Mouse (Mus musculus): ENCODE data around the gene Rdm1. TPM values are rescaled to one million over a fixed set of nuclear protein-coding genes. Genes with fewer than 3 reads are reported as not detected.
"Not testable (repeated sequence)": the region's sequence is repeated elsewhere in the genome, so short reads cannot be mapped to it uniquely, and the experiment has no call there.

Rdm1 gene
- polyA plus RNA-seq, 1 experiment = 39.2 TPM

DNA sequence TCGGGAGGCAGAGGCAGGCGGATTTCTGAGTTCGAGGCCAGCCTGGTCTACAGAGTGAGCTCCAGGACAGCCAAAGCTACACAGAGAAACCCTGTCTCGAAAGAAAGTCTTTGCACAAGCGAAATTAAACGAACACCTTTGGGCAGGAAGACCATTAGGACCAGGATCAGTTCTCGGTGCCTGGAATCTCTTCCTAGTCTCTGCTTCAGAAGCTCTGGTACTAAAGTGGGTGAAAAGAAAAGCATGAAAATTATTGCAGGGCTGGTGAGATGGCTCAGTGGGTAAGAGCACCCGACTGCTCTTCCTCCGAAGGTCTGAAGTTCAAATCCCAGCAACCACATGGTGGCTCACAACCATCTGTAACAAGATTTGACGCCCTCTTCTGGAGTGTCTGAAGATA lies 20.1 kb downstream of the Rdm1 start:
- H3K27ac ChIP-seq (ENCODE audit: control insufficient read depth, insufficient read depth, low read length); DNase-seq; H3K4me3 ChIP-seq (ENCODE audit: control insufficient read depth, insufficient read depth, low read length); H3K4me1 ChIP-seq (replicated peaks; ENCODE audit: control insufficient read depth, insufficient read depth, low read length); H3K36me3 ChIP-seq (ENCODE audit: control insufficient read depth, insufficient read depth, low read length); H3K27me3 ChIP-seq (ENCODE audit: control insufficient read depth, insufficient read depth, low read length): not testable (repeated sequence)
- 95% methylated on average over 10 of the region's 10 CpGs for WGBS

DNA sequence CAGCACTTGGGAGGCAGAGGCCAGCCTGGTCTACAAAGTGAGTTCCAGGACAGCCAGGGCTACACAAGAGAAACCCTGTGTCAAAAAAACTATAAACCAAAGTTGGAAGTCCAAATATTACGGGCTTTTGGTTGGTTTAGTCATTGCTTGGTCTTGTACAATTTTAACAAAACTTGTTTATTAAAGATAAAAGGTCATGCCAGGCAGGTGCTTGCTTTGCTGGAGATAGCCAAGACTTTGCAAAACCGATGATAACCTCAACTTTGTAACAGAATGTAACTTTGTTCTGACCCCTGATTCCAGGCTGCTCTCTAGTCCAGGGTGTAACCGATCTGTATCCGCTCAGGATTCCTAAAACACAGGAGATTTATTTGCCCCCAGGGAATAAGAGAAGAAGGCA lies 29.4 kb downstream of the Rdm1 start:
- 98% methylated on average over 4 of the region's 4 CpGs for WGBS
- Histone ChIP-seq H3K4me3 (ENCODE audit: control insufficient read depth, insufficient read depth, low read length) (no peak overlapping the region), H3K36me3 (ENCODE audit: control insufficient read depth, insufficient read depth, low read length) (no peaks in the 10 kb centered on the region), H3K4me1 (replicated peaks; ENCODE audit: control insufficient read depth, insufficient read depth, low read length) (peaks cover 4% of the 10 kb centered on the region), H3K27ac (ENCODE audit: control insufficient read depth, insufficient read depth, low read length) (no peak overlapping the region), H3K27me3 (ENCODE audit: control insufficient read depth, insufficient read depth, low read length) (no peaks in the 10 kb centered on the region)
- TF ChIP-seq CTCF (IDR thresholded peaks at IDR 0.05; ENCODE audit: borderline replicate concordance, control insufficient read depth, extremely low read depth, insufficient read depth, low read length, poor library complexity) (no peak), POLR2A (IDR thresholded peaks at IDR 0.05; ENCODE audit: control insufficient read depth, extremely low read depth, insufficient read depth, low read length, poor library complexity) (no peak)
- no peak for DNase-seq

DNA sequence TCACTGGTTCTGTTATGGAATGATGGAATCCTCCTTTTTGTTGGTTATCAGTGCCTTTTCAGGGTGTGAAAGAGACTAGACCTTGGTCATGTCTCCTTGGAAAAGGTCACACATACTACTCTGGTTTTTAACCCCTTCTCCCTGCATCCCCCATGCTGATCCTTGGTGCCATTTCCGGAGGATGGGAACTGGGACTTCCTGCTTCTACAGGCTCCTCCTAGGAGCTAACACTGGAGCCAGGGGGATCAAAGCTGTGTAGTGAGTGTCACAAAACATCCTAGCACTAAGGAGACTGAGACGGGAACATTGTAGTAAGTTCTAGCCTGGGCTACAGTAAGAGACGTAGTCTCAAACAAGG lies 30.5 kb downstream of the Rdm1 start:
- 34% methylated on average over 3 of the region's 3 CpGs for WGBS
- no peaks in the 10 kb centered on the region for H3K27me3 ChIP-seq (ENCODE audit: control insufficient read depth, insufficient read depth, low read length)
- peak overlapping the region; percentile 57; the same call in 1 of the 2 replicates for H3K27ac ChIP-seq (ENCODE audit: control insufficient read depth, insufficient read depth, low read length)
- H3K4me1 ChIP-seq (replicated peaks; ENCODE audit: control insufficient read depth, insufficient read depth, low read length) = peaks cover 4% of the 10 kb centered on the region
- no peaks in the 10 kb centered on the region for H3K36me3 ChIP-seq (ENCODE audit: control insufficient read depth, insufficient read depth, low read length)
- DNase-seq = no peak
- TF ChIP-seq POLR2A (IDR thresholded peaks at IDR 0.05; ENCODE audit: control insufficient read depth, extremely low read depth, insufficient read depth, low read length, poor library complexity) (no peak), CTCF (IDR thresholded peaks at IDR 0.05; ENCODE audit: borderline replicate concordance, control insufficient read depth, extremely low read depth, insufficient read depth, low read length, poor library complexity) (no peak)
- no peak overlapping the region for H3K4me3 ChIP-seq (ENCODE audit: control insufficient read depth, insufficient read depth, low read length)

DNA sequence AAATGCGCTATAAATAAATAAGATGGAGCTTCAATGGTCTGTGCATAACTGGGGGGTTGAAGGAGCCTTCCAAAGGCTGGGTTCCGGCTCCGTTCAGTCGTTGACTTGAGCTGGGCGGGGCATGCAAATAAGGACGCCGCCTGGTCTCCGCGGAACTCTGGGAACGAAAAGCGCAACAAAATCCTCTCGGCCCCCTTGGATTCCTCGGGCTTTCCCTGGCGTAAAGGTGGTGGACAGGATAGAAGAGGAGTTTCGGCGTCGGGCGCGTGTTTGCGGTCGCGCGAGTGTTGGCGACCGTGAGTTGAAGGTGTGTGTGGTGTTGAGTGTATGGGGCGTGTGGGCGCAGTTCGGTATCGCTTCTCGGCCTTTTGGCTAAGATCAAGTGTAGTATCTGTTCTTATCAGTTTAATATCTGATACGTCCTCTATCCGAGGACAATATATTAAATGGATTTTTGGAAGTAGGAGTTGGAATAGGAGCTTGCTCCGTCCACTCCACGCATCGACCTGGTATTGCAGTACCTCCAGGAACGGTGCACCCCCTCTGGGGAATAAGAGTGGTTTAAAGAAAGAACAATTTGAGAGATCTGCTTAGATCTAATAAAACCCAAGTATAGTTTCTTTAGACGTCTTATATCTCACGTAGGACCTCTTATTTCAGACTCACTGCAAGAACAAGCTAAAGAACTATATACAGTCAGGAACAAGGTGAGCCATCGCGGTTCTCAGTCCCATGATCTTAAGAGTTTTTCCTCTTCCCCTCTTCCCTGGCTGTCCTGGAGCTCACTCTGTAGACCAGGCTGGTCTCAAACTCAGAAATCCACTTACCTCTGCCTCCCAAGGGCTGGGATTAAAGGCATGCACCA lies 31.1 kb downstream of the Rdm1 start:
- H3K27me3 ChIP-seq (ENCODE audit: control insufficient read depth, insufficient read depth, low read length); H3K36me3 ChIP-seq (ENCODE audit: control insufficient read depth, insufficient read depth, low read length); H3K4me1 ChIP-seq (replicated peaks; ENCODE audit: control insufficient read depth, insufficient read depth, low read length): not testable (repeated sequence)
- Histone ChIP-seq H3K27ac (ENCODE audit: control insufficient read depth, insufficient read depth, low read length) (peak overlapping the region; percentile 71), H3K4me3 (ENCODE audit: control insufficient read depth, insufficient read depth, low read length) (peak overlapping the region; percentile 30)
- TF ChIP-seq POLR2A (IDR thresholded peaks at IDR 0.05; ENCODE audit: control insufficient read depth, extremely low read depth, insufficient read depth, low read length, poor library complexity) = peak; percentile 52
- DNase-seq = peak; percentile 76
- 1% methylated on average over 38 of the region's 40 CpGs for WGBS

DNA sequence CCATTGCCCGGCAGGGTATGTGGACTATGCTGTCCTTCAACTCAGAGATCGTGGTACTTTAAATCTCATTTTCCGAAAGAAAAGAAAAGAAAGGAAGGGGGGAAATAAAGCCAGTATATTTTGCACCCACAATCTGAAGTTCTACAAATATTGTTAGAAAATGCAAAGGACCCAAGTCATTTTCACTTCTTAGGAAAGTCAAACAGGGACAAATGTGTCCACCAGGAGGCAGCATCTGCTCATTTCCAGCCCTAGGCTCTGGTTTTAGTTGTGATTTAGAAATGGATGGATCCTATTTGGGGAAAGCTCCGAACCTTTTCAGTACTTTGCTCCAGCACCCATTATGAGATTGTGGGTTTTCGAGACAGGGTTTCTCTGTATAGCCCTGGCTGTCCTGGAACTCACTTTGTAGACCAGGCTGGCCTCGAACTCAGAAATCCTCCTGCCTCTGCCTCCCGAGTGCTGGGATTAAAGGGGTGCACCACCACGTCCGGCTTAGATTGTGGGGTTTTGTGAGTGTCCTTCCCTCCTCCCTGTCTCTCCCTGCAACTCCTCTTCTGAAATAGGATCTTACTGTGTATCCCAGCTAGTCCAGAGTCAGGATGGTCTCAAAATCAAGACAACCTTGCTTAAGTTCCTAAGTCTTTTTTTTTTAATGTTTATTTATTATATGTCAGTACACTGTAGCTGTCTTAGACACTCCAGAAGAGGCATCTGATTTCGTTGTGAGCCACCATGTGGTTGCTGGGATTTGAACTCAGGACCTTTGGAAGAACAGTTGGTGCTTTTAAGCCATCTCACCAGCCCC lies 32.0 kb downstream of the Rdm1 start:
- H3K4me3 ChIP-seq (ENCODE audit: control insufficient read depth, insufficient read depth, low read length) = no peak overlapping the region
- peak overlapping the region; percentile 62; the same call in 1 of the 2 replicates for H3K27ac ChIP-seq (ENCODE audit: control insufficient read depth, insufficient read depth, low read length)

DNA sequence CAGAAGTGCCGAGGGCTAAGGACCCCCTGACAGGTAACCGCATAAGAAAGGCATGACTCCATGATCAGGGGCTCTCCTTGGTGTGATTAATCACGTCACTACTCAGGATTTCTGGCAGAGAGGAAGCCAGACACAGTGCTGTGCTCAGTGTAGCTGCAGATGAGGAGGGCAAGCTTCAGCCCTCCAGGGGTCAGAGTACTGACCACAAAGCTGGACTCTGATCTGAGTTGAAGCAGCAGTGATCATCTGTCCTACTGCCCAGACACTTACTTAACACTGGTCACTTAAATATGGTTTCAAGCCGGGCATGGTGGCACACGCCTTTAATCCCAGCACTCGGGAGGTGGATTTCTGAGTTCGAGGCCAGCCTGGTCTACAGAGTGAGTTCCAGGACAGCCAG lies 34.2 kb downstream of the Rdm1 start:
- no peak overlapping the region for H3K27ac ChIP-seq (ENCODE audit: control insufficient read depth, insufficient read depth, low read length)
- no peaks in the 10 kb centered on the region for H3K27me3 ChIP-seq (ENCODE audit: control insufficient read depth, insufficient read depth, low read length)
- TF ChIP-seq CTCF (IDR thresholded peaks at IDR 0.05; ENCODE audit: borderline replicate concordance, control insufficient read depth, extremely low read depth, insufficient read depth, low read length, poor library complexity) = no peak
- no peak for TF ChIP-seq POLR2A (IDR thresholded peaks at IDR 0.05; ENCODE audit: control insufficient read depth, extremely low read depth, insufficient read depth, low read length, poor library complexity)
- peaks cover 11% of the 10 kb centered on the region for H3K4me1 ChIP-seq (replicated peaks; ENCODE audit: control insufficient read depth, insufficient read depth, low read length)
- 89% methylated on average over 7 of the region's 7 CpGs for WGBS
- DNase-seq = no peak
- no peaks in the 10 kb centered on the region for H3K36me3 ChIP-seq (ENCODE audit: control insufficient read depth, insufficient read depth, low read length)
- no peak overlapping the region for H3K4me3 ChIP-seq (ENCODE audit: control insufficient read depth, insufficient read depth, low read length)

More for the DNA sequence above, 32.0 kb downstream of the Rdm1 start:
- DNase-seq = peak; percentile 42
- no peaks in the 10 kb centered on the region for H3K27me3 ChIP-seq (ENCODE audit: control insufficient read depth, insufficient read depth, low read length)
- H3K36me3 ChIP-seq (ENCODE audit: control insufficient read depth, insufficient read depth, low read length) = no peaks in the 10 kb centered on the region
- no peak for TF ChIP-seq POLR2A (IDR thresholded peaks at IDR 0.05; ENCODE audit: control insufficient read depth, extremely low read depth, insufficient read depth, low read length, poor library complexity)
- no peak for TF ChIP-seq CTCF (IDR thresholded peaks at IDR 0.05; ENCODE audit: borderline replicate concordance, control insufficient read depth, extremely low read depth, insufficient read depth, low read length, poor library complexity)
- H3K4me1 ChIP-seq (replicated peaks; ENCODE audit: control insufficient read depth, insufficient read depth, low read length) = peaks cover 4% of the 10 kb centered on the region
- 28% methylated on average over 10 of the region's 10 CpGs for WGBS
